Mouse (Mus musculus): ENCODE measurements around the gene Gm20503.

The Gm20503 gene

DNA sequence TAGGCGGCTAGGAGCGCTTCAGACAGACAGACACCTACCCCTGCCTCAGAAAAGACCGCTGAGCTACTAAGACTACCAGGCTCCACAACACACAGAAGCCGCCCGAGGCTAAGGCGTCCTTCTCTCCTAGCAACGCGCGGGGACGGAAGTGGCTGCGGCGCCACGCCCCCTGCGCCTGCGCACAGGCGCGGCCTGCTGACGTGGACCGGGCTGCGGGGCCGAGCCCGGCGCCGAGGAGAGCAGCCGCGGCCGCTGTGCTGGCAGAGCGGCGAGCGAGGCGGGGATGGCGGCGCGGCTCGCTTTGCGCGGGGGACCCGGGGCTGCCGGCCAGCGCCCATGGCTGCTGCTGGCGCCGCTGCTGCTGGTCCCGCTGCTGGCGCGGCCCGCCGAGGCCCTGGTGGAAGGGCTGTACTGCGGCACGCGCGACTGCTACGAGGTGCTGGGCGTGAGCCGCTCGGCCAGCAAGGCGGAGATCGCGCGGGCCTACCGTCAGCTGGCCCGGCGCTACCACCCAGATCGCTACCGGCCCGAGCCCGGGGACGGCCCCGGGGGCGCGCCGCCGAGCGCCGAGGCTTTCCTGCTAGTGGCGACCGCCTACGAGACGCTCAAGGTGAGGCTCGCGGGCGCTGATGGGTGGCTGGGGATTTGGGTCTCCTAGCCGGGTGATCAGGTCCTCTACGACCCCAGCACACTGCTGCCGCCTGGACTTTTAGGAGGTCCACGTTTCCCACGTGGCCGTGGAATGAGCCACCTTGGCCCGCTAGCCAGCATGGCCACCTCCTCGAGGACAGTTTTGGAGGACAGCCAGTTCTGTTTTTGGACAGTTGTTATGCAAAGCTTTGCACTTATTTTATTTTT lies at the start of gene Gm20503:
Gm20503 (plus strand) TSS at position 263 of the 858 bp plus-strand sequence.
- DNase-seq, result peak; percentile 87 to 89

DNA sequence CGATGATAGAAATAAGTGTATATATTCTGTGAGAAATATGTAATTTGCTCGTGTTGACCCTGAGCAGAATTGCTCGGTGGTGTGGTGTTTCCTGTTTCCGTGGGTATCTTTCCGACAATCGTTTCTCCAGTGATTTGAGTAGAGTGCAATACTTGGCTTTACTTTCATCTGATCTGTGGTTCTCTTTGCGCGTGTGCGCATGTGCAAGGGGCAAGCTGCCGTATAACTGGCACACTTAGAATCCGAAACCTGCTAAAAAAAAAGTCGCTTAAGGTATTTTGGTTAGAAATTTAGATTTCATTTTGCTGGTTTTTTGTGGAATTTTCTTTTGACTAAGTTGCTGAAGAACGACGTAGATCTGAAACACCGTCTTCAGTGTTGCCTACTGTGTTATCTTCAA lies 41.3 kb upstream of the Gm20503 start:
- DNase-seq, result no peak

DNA sequence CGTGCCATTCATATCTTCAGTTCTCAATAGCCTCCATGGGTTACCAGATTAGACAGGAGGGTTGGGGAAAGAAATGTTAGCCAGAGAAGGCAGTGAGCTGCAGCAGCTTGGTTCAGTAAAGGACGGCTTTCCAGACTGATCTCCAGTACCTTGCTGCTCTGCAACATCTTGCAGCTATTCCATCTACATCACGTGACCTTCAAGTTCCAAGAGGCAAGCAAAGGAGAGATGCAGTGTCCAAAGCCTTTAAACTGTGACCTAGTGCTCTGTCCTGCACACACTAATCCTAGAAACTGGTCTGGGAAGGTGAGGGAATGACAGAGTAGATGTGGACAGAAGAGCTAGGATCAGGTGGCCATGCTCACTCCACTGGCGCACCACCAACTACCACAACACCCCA lies 39.7 kb upstream of the Gm20503 start:
- DNase-seq, result no peak

DNA sequence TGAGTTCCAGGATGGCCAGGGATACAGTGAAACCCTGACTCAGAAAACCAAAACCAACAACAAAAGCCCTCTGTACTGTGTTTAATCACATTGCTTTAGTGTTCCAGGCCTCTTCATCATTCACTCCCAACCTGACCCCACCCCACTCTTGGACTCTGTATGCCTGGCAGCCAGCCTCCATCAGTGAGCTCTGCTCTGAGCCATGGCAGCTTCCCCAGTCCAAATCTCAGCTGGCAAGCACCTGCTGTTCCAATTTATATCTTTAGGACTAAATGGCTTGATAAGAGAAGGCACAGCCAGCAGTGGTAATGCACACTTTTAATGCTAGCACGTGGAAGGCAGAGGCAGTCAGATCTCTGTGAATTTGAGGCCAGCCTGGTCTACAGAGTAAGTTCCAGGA lies 37.9 kb upstream of the Gm20503 start:
- DNase-seq, result no peak

DNA sequence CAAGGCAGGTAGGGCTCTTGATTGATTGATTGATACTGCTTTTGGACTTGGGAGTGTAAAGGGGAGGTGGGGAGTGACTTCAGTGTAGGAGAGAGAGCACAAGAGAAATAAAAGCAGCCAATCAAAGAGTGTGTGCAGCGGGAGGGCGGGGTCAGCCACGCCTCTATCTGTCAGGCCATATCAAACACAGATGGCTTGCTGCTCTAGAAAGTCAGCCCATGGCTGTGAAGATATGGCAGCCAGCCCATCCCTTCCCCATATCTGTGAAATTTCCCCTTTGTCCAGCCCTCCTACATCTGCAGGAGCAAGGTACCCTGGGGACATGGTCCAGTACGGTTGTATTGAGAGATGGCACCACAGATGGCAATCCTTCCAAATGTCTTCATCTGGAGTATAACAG lies 32.3 kb upstream of the Gm20503 start:
- no peak for DNase-seq

DNA sequence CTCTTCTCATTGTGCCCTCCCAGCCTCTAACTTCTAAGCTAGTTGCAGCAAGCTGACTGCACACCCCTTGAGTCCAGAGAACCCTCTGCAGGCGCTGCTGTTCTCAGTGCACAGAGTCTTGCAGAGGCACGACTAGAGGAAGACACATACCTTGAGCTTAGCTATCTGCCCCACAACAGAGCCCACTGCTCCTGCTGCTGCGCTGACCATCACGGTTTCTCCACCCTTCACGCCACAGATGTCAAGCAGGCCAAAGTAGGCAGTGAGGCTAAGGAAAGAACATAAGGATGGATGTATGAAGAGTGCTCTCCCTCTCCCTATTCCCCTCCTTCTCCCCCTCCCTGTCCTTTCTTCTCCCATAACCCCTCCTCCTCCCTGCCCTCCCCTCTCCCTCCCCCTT lies 27.3 kb upstream of the Gm20503 start:
- DNase-seq, result no peak

DNA sequence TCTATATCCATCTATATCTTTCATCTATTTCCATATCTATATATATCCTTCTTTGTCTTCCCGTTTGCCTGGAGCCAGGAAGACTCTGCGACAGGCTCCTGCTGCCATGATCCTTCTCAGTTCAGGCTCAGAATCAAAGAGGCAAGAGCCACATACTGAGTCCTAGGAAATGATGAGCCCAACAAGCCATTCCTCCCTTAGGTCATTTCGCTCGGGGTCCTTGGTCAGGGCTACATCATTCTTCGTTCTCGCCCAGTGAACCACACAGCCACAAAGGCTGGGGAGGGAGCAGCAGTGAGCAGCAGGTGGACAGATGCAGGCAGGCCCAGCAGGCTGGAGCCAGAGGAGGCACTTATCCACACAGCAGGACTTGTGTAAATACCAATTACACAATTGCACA lies 21.6 kb upstream of the Gm20503 start:
- DNase-seq, result no peak

DNA sequence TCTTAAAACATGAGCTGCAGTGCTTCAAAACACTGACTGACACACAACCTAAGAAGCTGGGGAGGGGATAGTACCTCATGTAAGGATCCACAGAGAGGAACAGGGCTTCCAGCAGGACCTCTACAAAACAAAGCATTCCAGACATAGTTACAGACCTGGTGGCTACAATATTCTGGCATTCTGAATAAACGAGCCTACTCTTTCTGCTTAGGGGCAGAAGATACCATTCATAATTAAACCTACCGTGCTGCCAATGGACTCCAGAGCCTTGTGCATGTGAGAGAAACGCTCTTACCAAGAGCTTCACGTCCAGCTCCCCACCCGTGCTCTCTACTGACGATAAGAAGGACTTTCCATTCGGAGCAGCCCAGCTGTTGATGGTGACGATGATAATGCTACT lies 20.2 kb upstream of the Gm20503 start:
- DNase-seq, result no peak

DNA sequence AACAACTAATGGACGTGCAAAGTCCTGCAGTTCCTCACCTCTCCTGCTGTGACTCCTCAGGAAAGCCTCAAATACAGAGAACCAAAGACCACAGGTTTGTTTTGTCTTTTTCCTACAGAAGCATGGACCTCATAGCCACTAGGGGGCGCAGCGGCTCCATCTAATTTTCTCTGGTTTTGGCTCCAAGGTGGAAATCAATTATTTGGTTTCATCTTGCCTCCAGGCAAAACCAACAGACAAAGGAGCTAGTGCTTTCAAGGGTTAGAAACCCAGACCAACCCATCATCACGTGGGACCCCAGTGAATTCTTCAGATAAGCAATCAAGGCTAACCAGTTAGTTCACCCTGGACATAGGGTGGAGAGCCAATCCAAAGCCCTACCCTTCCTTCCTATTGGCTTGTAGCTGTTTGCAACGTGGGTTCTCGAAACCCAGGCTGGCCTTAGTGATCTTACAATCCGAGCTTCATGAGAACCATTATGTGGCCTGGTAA lies 17.8 kb upstream of the Gm20503 start:
- peak; percentile 55 to 83 for DNase-seq

DNA sequence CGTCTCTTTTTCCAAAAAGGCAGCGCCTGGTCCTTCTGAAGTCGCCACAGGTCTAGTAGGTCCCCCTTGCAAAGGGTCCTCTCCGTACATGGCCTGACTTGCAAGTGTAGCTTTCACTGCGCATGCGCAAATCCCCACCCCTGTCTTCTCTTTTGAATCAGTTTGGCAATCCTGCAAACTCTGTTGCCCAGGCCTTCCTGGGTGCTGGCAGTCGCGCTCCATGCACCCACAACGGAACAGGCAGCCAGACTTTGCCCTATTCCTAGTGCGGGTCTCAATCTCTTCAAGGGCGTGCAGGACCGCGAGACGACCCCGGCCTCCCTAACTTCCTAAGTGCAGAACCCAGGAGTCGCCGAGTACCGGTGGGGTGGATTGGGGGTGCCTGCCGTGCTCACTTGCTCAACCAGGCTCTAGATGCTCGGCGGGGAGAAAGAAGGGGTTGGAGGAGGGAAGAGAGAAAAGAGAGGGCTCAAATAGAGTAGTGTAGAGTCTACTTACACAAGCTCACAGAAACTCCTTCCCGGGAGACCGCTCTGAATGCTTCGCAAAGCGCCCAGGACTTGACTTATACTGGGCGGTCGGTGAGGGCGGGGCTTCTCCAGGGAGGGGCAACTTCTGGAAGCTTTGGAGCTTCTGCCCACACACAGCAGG lies 16.3 kb upstream of the Gm20503 start, which contains the start of gene Ptgr1:
Ptgr1 (minus strand) TSS at position 580 of the 651 bp plus-strand sequence.
- peak; percentile 71 to 79 for DNase-seq

DNA sequence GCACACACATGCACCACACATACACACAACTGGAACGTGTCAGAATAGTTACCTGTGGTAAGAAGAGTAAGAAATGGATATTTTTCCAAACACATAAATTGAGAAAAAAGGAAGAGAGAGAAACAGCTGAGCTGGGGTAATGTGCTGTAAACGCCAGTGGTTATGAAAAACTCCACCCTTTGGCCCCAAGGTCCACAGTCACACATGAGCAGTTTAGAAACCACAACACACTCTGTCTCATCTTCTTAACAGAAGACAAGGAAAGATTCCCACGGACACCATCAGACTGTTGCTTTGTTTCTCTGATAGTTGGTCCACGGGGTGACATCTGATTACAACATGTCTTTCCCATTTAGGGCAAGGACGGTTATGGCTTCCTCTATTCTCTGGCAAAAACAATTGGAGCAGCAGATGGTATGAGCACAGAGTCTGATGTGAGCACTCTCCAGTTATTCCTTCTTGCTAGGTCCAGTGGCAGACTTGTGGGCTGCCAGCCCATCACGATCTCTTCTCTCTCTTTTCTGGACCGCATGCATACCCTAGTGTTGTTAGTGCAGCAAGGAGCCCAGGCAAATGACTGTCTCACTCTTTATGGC lies 13.6 kb upstream of the Gm20503 start:
- DNase-seq, result no peak

DNA sequence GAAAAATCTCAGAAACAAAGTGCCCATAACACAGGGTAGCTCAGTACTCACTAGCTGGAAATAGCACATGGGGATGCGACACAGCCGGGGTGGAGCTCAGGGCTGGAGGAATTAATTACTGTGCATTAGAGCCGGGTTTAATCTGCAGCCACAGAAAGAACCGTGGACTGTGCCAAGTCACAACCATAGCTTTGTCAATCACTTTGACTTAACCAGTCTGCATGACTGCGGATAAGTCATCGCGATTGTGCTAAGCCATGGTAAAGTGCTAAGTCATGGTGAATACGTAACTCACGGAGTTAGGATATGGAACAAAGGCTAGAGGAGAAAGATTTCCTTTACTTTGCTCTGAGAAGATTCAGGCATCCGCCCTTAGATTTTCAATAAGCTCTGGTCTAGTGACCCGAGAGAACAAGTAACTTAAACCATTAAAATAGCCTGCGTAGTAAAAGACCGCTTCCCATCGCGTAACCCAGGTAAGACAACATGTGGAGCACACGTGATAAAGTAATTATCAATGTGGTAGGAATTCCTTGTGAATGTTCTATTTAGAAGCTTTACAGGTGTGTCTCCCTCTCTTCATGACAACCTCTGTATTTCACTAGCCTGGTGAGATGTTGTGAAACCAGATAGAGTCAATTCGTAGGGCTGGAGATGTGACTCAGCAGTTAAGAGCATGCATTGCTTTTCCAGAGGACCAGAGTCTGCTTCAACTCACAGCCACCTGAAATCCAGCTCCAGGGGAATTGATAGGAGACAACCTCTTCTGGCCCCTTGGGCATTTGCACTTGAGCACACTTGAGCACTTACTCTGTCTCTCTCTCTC lies 12.2 kb upstream of the Gm20503 start:
- DNase-seq, result no peak

DNA sequence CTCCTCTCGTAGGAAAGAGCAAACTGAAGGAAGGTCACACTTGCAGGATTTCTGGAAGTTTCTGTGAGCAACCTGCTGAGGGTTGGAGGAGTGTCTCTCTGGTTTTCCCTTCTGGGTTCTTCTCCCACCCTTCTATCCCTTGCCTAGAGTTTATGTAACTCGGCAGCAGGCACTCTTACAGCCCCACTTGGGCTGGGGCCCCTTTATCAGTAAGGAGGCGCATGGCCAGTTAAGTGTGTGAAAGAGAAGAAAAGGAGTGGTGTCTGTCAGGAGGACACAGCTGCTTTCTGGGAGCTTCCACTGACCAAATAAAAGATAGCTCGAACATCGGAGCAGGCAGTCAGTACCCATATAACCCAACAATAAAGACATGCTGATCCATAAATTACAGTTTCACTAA lies 10.8 kb upstream of the Gm20503 start:
- DNase-seq, result no peak

DNA sequence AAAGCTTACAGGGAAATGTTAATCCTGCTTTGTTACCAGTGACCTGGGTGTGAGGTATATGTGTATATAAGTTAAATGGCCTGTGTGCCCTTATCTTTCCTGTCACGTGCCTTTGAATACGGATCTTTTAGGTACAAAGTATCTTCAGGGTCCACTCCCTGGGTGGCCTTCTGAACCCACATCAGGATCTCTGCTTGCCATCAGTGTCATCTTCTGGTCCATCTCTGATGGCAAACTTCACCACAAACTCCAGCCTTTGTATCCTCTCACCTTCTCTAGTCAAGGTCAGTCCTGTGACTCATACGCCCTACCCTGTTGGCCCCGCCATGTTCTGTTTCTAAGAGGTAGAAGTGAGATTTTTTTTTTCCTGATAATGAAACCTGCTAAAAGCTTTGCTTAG lies 8.2 kb upstream of the Gm20503 start, which contains the start of gene Dnajc25:
Dnajc25 (plus strand) TSS at position 301 of the 400 bp plus-strand sequence.
- no peak for DNase-seq

DNA sequence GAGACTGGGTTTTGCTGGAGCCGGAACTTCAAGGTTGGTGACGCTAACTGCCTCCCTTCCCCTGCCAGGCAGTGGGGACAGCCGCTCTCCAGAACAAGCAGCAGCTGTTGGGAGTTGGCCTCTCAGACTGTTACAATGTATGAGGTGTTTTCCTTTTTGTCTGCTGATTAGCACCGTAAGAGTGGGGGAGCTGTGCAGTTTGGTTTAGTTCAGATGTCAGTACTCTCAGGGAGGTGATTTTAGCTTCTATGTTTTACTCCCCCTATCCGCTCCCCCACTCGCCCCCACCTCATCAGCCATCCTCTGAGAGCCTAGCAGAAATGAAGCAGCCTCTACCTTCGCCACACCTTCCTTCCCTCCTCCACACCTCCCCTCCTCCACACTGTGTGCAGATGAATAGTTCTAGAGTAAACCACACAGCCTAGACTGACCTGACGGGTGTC lies 7.7 kb upstream of the Gm20503 start:
- DNase-seq, result no peak

DNA sequence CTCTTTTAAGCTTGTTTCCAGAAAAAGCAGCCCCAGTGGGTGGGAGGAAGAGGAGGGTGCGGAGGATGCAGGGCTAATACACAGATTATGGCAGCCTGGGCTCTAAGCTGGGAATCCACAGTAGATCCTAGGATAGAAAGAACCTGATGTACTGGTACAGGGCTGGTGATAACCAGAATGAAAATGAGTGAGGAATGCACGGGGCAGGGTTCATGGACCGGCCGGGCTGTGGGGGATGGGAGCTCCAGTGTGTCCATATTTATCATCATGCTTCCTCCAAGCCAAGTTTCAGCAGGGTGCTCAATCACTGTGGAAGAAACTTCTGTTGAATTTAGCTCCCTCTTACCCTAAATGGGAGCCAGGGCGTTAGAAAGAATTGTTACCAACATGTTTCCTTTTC lies 5.9 kb upstream of the Gm20503 start:
- DNase-seq, result no peak

DNA sequence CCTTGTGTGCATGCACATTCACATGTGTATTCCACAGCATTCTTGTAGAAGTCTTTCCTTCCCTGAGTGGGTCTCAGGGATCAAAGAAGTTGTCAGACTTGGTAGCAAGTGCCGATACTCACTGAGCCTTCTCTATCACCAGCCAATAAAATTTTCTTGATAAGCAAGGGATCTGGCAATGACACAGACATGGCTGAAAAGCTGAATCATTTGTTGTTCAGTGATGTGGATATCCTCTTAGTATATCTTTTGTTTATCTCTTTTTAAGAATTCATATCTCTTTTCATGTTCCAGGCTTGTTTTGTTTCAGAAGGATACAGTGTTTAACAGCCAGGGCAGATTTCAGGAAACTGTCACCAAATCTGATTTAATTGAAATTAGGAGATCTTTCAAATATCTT lies 4.3 kb upstream of the Gm20503 start:
- DNase-seq, result no peak

DNA sequence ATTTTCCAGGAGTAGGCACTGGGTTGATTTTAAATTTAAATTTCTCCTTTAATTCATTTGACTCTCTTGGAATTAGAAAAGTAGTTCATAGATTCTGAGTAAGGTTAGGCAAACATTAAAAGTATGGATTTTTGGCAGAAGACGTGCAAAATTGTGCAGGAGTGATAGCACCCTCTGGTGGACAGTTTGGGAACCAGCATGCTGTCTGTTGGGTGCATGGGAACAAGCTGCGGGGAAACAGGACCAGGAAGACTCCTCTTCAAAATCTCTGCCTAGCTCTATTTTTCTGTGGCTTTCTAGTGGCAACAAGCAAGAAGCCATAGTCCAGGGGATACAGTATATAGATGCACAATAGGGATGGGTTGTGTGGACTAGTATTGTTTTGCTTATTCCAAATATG lies 3.3 kb upstream of the Gm20503 start:
- peak; percentile 46 to 66 for DNase-seq

DNA sequence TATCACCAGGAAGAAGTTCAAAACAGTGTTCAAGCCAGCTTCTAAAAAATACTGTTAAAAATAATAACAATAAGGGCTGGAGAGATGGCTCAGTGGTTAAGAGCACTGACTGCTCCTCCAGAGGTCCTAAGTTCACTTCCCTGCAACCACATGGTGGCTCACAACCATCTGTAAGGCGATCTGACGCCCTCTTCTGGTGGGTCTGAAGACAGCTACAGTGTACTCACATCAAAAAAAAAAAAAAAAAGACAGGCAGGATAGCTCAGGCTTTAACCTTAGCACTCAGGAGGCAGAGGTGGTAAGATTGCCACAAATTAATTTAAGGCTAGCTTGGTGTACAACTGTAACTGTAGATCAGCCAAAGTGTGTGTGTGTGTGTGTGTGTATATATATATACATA lies 2.4 kb upstream of the Gm20503 start:
- DNase-seq, result peak; percentile 15 to 24

DNA sequence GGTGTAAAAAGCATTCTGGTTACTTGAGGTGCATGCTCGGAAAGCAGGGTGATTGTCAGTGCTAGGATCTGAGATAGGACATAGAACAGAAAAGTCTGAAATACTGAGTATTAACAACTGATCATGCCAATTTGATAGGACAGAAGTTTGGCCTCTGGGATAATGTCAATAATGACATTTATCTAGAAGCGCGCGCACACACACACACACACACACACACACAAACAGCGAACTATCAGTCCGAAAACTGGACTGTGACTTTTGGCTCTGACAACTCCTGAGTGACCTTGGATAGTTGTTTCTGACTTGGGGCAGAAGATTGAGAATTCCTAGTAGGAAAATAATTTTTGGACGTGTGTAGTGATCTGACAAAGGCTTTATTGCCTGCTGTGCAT lies 793 bp downstream of the Gm20503 start:
- no peak for DNase-seq

DNA sequence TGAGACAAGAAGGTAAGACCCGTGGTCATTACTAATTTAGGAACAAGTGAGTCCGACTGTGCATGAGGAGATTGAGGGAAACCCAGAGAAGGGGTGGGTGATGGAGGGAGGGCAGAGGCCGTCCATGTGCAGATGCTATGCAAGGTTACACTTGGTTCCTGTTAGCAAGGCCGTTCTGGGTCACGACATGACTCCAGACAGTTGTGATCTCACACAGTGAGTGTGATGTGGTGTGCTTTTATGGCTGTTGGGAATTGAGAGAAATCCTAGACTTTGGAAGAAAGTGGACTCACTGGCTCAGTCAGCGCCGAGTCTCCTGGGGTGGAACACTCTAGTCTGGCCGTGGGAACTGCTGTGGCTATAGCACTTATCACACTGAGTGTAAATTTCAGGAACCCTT lies 3.2 kb downstream of the Gm20503 start:
- no peak for DNase-seq

DNA sequence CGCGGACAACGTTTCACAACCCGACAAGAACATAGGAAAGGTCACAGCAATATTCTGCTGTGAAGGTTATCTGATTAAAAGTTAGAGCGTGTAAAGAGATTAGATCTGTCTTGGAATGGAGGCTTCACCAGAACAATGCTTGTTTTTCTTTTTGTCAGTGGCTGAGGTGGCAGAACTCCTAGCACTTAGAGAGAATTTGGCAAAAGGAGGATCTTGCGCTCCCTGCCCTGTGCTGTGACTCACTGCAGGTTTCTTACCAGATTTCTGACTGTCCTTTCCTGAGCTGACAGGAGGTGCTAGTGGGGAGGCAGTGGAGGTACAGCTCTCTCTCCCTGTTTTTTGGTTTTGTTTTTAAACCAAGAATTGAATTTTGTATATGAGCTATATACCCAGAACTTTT lies 4.0 kb downstream of the Gm20503 start:
- DNase-seq, result no peak

DNA sequence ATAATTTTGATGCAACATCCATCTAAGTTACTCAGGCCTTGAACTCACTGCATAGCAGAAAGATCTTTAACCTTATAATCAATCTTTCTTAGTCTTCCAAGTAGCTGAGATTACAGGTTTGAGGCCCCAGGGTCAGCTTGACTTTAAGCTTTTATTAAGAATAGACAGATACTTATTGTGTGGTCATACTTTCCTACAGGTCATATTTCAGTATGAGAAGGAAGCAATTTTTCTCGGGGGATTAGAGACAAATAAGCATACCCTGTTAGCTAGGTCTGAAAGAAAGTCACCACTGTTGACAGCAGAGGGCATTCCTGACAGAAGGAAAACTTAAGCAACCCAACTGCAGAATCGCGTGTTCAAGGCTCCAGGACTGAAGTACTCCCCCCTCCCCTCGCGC lies 5.0 kb downstream of the Gm20503 start:
- no peak for DNase-seq

All from spleen, adult 18-20 months (tissue).